Mouse (Mus musculus): ENCODE data around the gene Fam57a.
"Not testable (repeated sequence)": the region's sequence is repeated elsewhere in the genome, so short reads cannot be mapped to it uniquely, and the experiment has no call there.

Fam57a gene

GRCm38 (mm10) chr11:76180146-76180540 lies 672 bp downstream of the Fam57a start:
- in situ Hi-C loops (cut with MboI, MseI): no loop called here

- in situ Hi-C loops (cut with MboI, MseI): no loop called here
Observed at GRCm38 (mm10) chr11:76183745-76184144, 4.3 kb downstream of the Fam57a start.

GRCm38 (mm10) chr11:76186908-76187307 lies 7.4 kb downstream of the Fam57a start:
- in situ Hi-C loops (cut with MboI, MseI): no loop called here

- in situ Hi-C loops (cut with MboI, MseI): no loop called here
Observed at GRCm38 (mm10) chr11:76196275-76196976, 17.0 kb downstream of the Fam57a start.

GRCm38 (mm10) chr11:76196977-76197469 lies 17.6 kb downstream of the Fam57a start:
- in situ Hi-C loops (cut with MboI, MseI): no loop called here

- in situ Hi-C loops (cut with MboI, MseI): no loop called here
Observed at GRCm38 (mm10) chr11:76201761-76202674, 22.5 kb downstream of the Fam57a start.

GRCm38 (mm10) chr11:76206793-76207192 lies 27.3 kb downstream of the Fam57a start:
- in situ Hi-C loops (cut with MboI, MseI): no loop called here

GRCm38 (mm10) chr11:76210228-76210985 lies 30.9 kb downstream of the Fam57a start:
- in situ Hi-C loops (cut with MboI, MseI): no loop called here

- in situ Hi-C loops (cut with MboI, MseI): not testable (repeated sequence)
Observed at GRCm38 (mm10) chr11:76211595-76211994, 32.1 kb downstream of the Fam57a start.

GRCm38 (mm10) chr11:76213841-76214240 lies 34.4 kb downstream of the Fam57a start:
- in situ Hi-C loops (cut with MboI, MseI): no loop called here

GRCm38 (mm10) chr11:76215011-76215410 lies 35.5 kb downstream of the Fam57a start:
- in situ Hi-C loops (cut with MboI, MseI): no loop called here

GRCm38 (mm10) chr11:76216049-76216540 lies 36.6 kb downstream of the Fam57a start:
- in situ Hi-C loops (cut with MboI, MseI): no loop called here

- in situ Hi-C loops (cut with MboI, MseI): no loop called here
Observed at GRCm38 (mm10) chr11:76216681-76217389, 37.4 kb downstream of the Fam57a start.

GRCm38 (mm10) chr11:76217390-76217800 lies 37.9 kb downstream of the Fam57a start, which contains the start of the genes Dbil5 and Gemin4:
Dbil5 (plus strand) TSS chr11:76217608.
Gemin4 (minus strand) TSS chr11:76217664.
- in situ Hi-C loops (cut with MboI, MseI): no loop called here

- in situ Hi-C loops (cut with MboI, MseI): no loop called here
Observed at GRCm38 (mm10) chr11:76224631-76225030, 45.2 kb downstream of the Fam57a start.

- in situ Hi-C loops (cut with MboI, MseI): no loop called here
Observed at GRCm38 (mm10) chr11:76225051-76225450, 45.6 kb downstream of the Fam57a start.

- in situ Hi-C loops (cut with MboI, MseI): no loop called here
Observed at GRCm38 (mm10) chr11:76236136-76236535, 56.7 kb downstream of the Fam57a start.

GRCm38 (mm10) chr11:76239750-76240149 lies 60.3 kb downstream of the Fam57a start:
- in situ Hi-C loops (cut with MboI, MseI): no loop called here

- in situ Hi-C loops (cut with MboI, MseI): no loop called here
Observed at GRCm38 (mm10) chr11:76242901-76243810, 63.7 kb downstream of the Fam57a start, which contains the start of the genes Mrm3 and Glod4. Mrm3 (plus strand) TSS chr11:76243715. Glod4 (minus strand) TSS chr11:76243725.
